Comparison of ENCODE assay signal across 8 mouse cellular contexts in the genomic region with DNA sequence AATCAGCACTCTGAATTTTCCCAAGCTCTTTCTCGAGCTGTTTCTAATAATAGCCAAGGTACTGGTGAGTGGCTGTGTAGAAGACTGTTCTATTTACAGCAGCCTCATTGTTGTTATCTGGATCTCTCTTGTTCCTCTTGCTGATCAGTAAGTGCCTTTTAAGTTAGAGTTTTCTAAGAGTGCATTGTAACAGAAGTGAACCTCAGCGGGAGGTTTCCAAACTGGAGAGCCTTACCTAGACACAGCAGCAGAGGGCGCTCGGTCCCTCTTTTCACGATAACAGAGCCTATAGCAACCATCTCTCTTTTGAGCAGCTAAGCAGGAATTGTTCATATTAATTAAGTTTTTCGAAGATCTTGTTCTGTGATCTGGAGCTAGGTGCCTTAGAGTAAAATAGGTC.
DNase-seq lines count a peak whose midpoint lies in the region; ATAC-seq and TF ChIP-seq lines count a peak whose summit lies in the region.

No protein-coding gene starts in this region.

- 9% methylated on average over 6 of the region's 6 CpGs for WGBS in kidney, embryonic 15.5 days
- 8% methylated on average over 6 of the region's 6 CpGs for WGBS in liver, embryonic 11.5 days
- 4% methylated on average over 6 of the region's 6 CpGs for WGBS in neural tube, embryonic 13.5 days

- no peaks in the 10 kb centered on the region for H3K79me3 ChIP-seq in C2C12 (ENCODE audit: low read depth)

- peaks cover 10% of the 10 kb centered on the region for H3K4me1 ChIP-seq in kidney, embryonic 15.5 days
- H3K4me1 ChIP-seq in liver, embryonic 11.5 days (replicated peaks; ENCODE audit: control insufficient read depth, insufficient read depth, low read length): no peaks in the 10 kb centered on the region
- peaks cover 36% of the 10 kb centered on the region for H3K4me1 ChIP-seq in neural tube, embryonic 13.5 days (replicated peaks)

- H3K4me2 ChIP-seq in kidney, embryonic 15.5 days: no peak overlapping the region
- no peak overlapping the region for H3K4me2 ChIP-seq in liver, embryonic 11.5 days
- H3K4me2 ChIP-seq in neural tube, embryonic 13.5 days: peak overlapping the region; percentile 29; the same call in 1 of the 2 replicates

- TF ChIP-seq CTCF in C2C12 (IDR thresholded peaks at IDR 0.05; ENCODE audit: control insufficient read depth, insufficient read depth, insufficient read length): peak; percentile 48

- ATAC-seq in kidney, embryonic 15.5 days (replicated peaks; ENCODE audit: low FRiP score): 0 out of 2 replicates have a peak, but pooled peaks have one; percentile 33
- no peak for ATAC-seq in liver, embryonic 11.5 days (replicated peaks; ENCODE audit: low FRiP score)
- peak; percentile 44; the same call in 1 of the 2 replicates for ATAC-seq in neural tube, embryonic 13.5 days (ENCODE audit: low read depth)

- no peaks in the 10 kb centered on the region for H3K36me3 ChIP-seq in C2C12 (ENCODE audit: control insufficient read depth, insufficient read depth)
- H3K36me3 ChIP-seq in kidney, embryonic 15.5 days: no peaks in the 10 kb centered on the region
- H3K36me3 ChIP-seq in liver, embryonic 11.5 days (ENCODE audit: control insufficient read depth, insufficient read depth, low read length): no peaks in the 10 kb centered on the region
- no peaks in the 10 kb centered on the region for H3K36me3 ChIP-seq in neural tube, embryonic 13.5 days

- no peak overlapping the region for H3ac ChIP-seq in C2C12 (ENCODE audit: control insufficient read depth, insufficient read length, low read depth)

- H3K9ac ChIP-seq in kidney, embryonic 15.5 days: no peak overlapping the region
- H3K9ac ChIP-seq in liver, embryonic 11.5 days (ENCODE audit: low read depth, low read length): no peak overlapping the region
- H3K9ac ChIP-seq in neural tube, embryonic 13.5 days: no peak overlapping the region

- no peak overlapping the region for H3K4me3 ChIP-seq in C2C12 (ENCODE audit: insufficient read depth, poor library complexity, severe bottlenecking)
- H3K4me3 ChIP-seq in kidney, embryonic 15.5 days (replicated peaks): no peak overlapping the region
- H3K4me3 ChIP-seq in liver, embryonic 11.5 days (ENCODE audit: low read depth, low read length): no peak overlapping the region
- H3K4me3 ChIP-seq in neural tube, embryonic 13.5 days: no peak overlapping the region

- no peak overlapping the region for H3K27ac ChIP-seq in kidney, embryonic 15.5 days
- H3K27ac ChIP-seq in liver, embryonic 11.5 days (ENCODE audit: low read depth, low read length): no peak overlapping the region
- peak overlapping the region; percentile 83; the same call in 1 of the 2 replicates for H3K27ac ChIP-seq in neural tube, embryonic 13.5 days (replicated peaks)

- H3K9me3 ChIP-seq in kidney, embryonic 15.5 days (replicated peaks): no peaks in the 10 kb centered on the region
- no peaks in the 10 kb centered on the region for H3K9me3 ChIP-seq in liver, embryonic 11.5 days (ENCODE audit: control insufficient read depth, low read length)
- H3K9me3 ChIP-seq in neural tube, embryonic 13.5 days: no peaks in the 10 kb centered on the region

- no peaks in the 10 kb centered on the region for H3K79me2 ChIP-seq in C2C12 (ENCODE audit: control insufficient read depth, insufficient read depth)

- DNase-seq in adrenal gland, adult 8-10 months: peak; percentile 20
- peak; percentile 60 for DNase-seq in embryo, embryonic 11.5 days (ENCODE audit: low read depth, low spot score)
- DNase-seq in heart, adult 8-10 months (ENCODE audit: low spot score): peak; percentile 69
- peak; percentile 47 for DNase-seq in liver, embryonic 11.5 days (ENCODE audit: low spot score)
- DNase-seq in testis, postnatal 14 days (ENCODE audit: low spot score): peak; percentile 13

- H3K27me3 ChIP-seq in C2C12 (ENCODE audit: control insufficient read depth, insufficient read depth, insufficient read length): no peaks in the 10 kb centered on the region
- H3K27me3 ChIP-seq in kidney, embryonic 15.5 days: peaks cover 41% of the 10 kb centered on the region
- H3K27me3 ChIP-seq in liver, embryonic 11.5 days (replicated peaks; ENCODE audit: control insufficient read depth, insufficient read depth, low read length): no peaks in the 10 kb centered on the region
- H3K27me3 ChIP-seq in neural tube, embryonic 13.5 days: peaks cover 6% of the 10 kb centered on the region

TF ChIP-seq in C2C12, 6 proteins besides CTCF, POLR2A, EP300 and RAD21:
- TF ChIP-seq MYOD1 (IDR thresholded peaks at IDR 0.05; ENCODE audit: control insufficient read depth, insufficient read length, low read depth) (no peak), CEBPB (IDR thresholded peaks at IDR 0.05; ENCODE audit: low read depth) (no peak), USF1 (IDR thresholded peaks at IDR 0.05; ENCODE audit: low read depth) (no peak), MAX (IDR thresholded peaks at IDR 0.05) (no peak)

Comparison
In these comparisons a context has a peak if more than half of its experiments do, and no peak if none do; other contexts are left out.
1. DNase-seq: peak in every context shown above with its lines; median percentile 69 in heart, adult 8-10 months; 60 in embryo, embryonic 11.5 days; 47 in liver, embryonic 11.5 days; 20 in adrenal gland, adult 8-10 months; 13 in testis, postnatal 14 days.